Mouse (Mus musculus) kidney, adult 9 months (tissue): ENCODE measurements around the gene Poll.
A peak's percentile ranks its signal among the peaks of the same experiment; 100 is the strongest.

ENCODE experiments used
- DNase-seq: peaks from one replicate; pipeline ENCODE4 v3.0.0; 2022

Gene Poll

DNA sequence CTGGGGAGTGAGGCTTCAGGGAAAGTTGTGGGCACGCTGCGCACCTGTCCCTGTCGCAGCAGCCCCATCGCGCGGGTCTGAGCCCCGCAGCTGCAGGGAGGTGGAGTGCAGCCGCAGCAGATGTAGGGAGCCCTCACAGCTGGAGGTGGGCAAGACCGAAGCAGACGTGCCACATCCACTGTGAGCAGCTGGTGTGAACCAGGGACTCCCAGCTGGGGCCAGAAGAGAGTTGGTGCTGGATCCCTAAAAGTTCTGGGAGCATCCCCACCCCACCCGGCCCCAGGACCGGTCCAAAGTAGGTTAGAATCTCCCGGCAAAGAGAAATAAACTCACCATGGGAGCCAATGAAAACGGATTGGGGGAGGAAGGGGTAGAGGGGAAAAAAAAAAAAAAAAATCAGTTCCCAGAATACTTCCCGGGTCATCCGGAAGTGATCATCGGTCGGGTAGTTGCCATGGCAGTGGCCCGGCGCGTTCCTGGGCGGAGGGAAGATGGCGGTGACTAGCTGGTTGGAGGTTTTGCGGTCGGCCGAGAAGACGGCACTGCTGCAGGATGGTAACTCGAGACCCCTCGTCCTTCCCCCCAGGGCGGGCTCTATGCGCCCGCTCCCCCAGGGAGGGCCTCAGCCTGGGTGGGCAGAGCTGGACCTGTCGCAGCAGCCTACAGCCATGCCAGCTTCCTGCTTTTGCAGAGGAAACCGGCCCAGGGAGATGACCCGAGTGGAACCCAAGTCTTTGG is at the start of gene Poll, which contains the start of gene Gm17018:
Gene Poll, minus strand, starts transcription at position 379 of the 738 bp plus-strand sequence.
Gene Gm17018, plus strand, starts transcription at position 463 of the 738 bp plus-strand sequence.
- DNase-seq: peak; percentile 84

DNA sequence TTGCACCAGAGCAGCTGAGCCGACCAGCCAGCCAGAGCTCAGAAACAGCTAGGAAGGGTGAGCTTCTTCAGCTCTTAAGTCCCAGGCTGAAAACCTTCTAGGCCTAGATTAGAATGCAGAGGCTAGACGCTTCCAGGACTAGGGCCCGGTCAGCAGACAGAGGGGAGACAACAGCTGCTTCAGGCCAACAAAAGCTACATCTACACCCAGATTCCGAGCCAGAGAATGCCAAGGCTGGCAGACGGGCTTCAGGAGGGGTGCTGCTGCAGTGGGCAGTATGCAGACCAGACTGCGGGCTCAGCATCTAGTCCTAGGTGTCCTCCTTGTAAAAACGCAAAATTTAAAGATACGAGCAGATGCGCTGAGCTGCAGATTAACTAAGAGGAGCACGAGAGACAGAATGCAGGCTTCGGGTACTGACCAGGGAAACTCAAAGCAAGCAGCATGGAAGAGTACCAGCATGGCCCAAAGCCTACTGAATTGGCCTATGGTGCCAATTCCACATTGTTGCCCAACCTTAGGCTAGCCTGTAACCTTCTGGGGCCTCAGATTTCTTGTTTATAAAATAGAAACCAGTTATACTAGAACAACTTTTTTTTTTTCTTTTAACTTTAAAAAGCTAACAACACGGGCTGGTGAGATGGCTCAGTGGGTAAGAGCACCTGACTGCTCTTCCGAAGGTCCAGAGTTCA is 48.5 kb upstream of the Poll start:
- DNase-seq: no peak

- DNase-seq: no peak
These were observed 47.1 kb upstream of the Poll start for GRCm38 (mm10) chr19:45607479-45607878.

- DNase-seq: no peak
These were observed 46.4 kb upstream of the Poll start for GRCm38 (mm10) chr19:45606701-45607100.

- no peak for DNase-seq
These were observed 42.3 kb upstream of the Poll start for GRCm38 (mm10) chr19:45602606-45603005.

DNA sequence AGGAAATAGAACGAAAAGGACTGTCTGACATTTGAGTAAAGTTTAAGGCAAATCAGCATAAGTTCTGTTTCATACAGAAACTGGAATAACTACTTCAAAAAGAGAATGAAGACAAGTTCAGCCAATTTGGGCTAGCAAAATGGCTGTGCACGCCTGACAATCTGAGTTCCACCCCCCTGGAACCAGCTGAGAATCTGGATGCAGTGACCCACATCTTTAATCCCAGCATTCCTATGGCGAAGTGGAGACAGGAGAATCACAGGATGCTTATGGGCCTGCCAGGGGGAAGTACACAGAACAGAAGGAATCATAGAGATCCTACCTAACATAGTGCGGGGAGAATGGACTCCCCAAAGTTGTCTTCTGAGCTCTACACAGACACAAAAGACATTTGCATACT is 36.8 kb upstream of the Poll start:
- no peak for DNase-seq

DNA sequence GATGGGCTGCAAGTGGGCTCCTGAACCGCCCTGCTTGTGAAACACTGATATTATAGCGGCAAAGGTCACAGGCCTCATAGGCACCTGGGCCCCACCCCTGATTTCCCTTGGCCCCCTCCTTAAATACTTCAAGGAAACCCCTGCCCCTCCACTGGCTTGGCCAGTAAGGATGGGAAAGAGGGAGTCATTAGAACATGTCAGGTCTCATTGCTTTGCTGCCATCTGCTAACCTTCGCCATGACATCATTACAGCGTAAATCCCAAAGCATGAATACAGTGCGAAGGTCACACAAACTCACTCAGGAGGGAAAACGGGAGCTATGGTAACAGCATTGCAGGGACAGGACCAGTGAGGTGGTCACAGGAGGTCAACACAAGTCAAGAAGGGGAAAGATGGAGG is 36.1 kb upstream of the Poll start:
- no peak for DNase-seq

GRCm38 (mm10) chr19:45596019-45596418 is 35.7 kb upstream of the Poll start:
- no peak for DNase-seq

GRCm38 (mm10) chr19:45595481-45595880 is 35.1 kb upstream of the Poll start:
- no peak for DNase-seq

DNA sequence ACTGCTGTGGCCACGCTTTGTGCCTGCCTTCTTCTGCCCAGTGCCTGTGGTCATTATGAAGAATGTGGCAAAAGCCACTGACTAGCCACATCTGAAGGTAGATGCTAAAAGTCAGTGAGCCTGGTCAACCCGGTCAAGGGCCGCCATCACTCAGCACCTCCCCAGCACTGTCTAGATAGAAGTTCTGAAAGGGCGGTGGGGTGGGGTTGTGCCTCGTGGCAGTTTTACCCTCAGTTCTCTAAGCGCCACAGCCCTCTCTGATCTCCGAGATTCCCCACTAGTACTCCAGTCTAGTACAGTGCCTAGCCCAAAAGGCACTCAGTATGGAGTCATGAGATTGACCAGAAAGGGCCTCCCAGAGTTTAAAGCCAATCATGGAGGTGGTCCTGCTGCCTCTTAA is 33.7 kb upstream of the Poll start:
- no peak for DNase-seq

DNA sequence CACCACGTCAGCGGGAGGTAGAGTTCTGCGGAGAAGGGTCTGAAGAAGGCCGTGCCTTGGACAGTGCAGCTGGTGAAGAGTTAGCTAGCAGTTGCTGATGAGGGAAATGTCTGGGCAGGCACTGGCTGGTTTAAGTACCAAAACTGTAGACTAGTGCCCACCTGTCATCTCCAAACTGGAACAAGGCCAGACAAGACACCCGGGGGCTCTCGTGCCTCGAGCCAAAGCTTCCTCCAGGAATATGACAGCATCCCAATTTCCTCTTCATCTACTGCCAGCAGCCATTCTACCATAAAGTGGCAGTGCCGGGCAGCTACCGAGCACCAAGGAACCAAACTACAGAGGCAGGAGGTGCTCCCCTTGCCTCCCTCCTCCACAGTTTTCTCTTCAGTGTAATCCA is 32.6 kb upstream of the Poll start:
- DNase-seq: no peak

DNA sequence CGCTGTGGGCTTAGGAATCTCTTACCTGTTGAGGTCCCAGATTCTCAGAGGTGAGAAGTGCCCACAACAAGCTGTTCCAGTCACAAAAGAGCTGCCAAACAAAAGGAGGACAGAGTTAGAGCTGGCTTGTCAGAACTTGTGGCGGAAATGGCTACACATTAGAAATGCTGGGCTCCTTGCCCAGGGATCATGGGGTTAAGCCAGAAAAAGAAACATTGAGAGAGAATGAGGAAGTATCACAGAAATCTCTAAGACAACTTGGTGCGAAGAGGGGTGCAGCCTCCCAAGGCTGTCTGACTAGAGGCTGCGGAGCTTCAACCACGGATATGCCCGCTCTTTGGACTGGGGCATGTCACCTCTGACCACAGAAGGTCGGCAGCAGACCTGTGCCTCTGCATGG is 31.4 kb upstream of the Poll start:
- peak; percentile 78 for DNase-seq

- DNase-seq: no peak
These were observed 29.4 kb upstream of the Poll start for GRCm38 (mm10) chr19:45589761-45590160.

GRCm38 (mm10) chr19:45587509-45588292 is 27.4 kb upstream of the Poll start:
- no peak for DNase-seq

- no peak for DNase-seq
These were observed 26.5 kb upstream of the Poll start for GRCm38 (mm10) chr19:45586850-45587249.

- no peak for DNase-seq
These were observed 24.7 kb upstream of the Poll start for GRCm38 (mm10) chr19:45584856-45585620.

- no peak for DNase-seq
These were observed 22.8 kb upstream of the Poll start for GRCm38 (mm10) chr19:45583136-45583535.

DNA sequence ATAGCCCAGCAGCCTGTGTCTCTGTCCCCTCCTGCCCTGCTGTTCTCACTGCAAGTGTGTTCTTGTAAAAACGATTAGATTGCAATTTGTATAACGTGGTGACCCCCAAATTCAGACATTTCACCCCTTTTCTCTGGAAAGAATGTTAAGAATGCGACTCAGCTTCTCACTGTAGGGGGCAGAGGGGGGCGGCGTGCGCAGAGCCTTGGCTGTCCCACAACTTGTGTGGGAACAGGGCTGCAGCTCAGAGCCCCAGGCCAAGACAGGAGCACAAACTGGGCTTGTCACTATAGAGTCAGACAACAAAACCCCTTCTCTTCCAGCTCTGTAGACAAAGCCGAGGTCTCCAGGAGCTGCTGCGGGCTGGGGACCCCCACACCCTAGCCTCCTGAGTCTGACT is 21.8 kb upstream of the Poll start:
- no peak for DNase-seq

- DNase-seq: peak; percentile 62
These were observed 20.9 kb upstream of the Poll start for GRCm38 (mm10) chr19:45581257-45581656.

GRCm38 (mm10) chr19:45580235-45580634 is 19.9 kb upstream of the Poll start:
- DNase-seq: no peak

GRCm38 (mm10) chr19:45579416-45579815 is 19.1 kb upstream of the Poll start:
- DNase-seq: no peak

DNA sequence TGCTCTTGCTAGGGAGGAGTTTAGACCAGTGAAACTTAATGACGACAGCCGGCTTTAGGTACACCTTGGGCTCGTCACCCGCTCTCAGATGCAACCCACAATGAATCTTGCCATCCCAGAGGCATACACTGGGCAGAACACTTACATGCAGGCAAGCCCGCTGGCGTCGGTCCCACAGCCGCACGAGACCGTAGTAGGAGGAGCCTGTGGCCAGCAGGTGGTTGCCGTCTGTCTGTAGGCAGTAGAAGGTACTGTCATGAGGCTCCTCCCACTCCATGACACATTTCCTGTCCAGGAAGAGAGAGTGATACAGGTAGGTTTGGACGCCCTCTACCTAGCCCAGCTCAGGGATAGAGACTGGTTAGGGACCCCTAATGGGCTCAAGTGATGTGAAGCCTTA is 18.6 kb upstream of the Poll start:
- DNase-seq: peak; percentile 10
